Mouse (Mus musculus): ENCODE measurements around the gene Aatf. TPM values are rescaled to one million over a fixed set of nuclear protein-coding genes. Genes with fewer than 3 reads are reported as not detected.

Aatf gene
- polyA plus RNA-seq, 1 experiment: 14.6 TPM

DNA sequence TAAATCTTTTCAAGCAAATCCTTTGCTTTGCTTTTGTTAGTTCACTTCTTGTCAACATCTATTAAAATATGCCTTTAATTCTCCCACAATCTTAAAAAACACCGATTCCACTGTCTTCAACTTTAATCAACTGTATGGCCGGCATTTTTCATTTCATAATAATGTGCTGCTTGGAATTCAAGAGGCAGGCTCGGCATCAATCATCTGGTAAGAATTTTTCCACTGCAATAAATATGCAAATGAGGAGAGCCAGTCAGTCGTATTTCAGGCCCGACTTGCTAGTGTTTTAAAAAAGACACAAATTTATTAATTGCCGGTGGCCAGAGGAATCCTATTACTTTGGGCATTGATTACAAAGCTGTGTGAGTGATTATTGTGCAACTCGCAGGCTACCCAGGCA lies 31.7 kb downstream of the Aatf start:
- DNase-seq (ENCODE audit: low read depth): peak; percentile 70
- TF ChIP-seq CTCF (IDR thresholded peaks at IDR 0.05; ENCODE audit: borderline replicate concordance, extremely low read depth, insufficient read depth, insufficient read length) (no peak), POLR2A (IDR thresholded peaks at IDR 0.05; ENCODE audit: borderline replicate concordance, extremely low read depth, insufficient read depth, insufficient read length, poor library complexity, severe bottlenecking) (no peak)

DNA sequence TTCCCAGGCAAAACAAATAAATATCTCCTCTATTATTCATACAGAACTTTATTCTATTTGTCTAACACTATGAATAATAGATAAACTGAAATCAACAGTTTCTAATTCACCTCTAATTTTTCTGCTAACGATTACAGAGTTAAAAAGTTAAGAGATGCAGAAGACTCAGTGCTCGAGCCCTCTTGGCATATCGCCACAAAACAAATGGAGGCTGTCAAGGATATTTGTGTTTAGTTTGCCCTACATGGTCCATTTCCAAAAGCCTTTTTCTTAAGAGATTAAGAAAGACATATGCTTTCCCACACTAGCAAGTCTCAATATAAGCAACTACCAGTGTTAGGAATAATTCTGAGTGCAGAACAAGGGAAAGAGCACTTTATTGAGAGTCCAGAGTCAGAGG lies 32.9 kb downstream of the Aatf start:
- DNase-seq (ENCODE audit: low read depth): peak; percentile 41

DNA sequence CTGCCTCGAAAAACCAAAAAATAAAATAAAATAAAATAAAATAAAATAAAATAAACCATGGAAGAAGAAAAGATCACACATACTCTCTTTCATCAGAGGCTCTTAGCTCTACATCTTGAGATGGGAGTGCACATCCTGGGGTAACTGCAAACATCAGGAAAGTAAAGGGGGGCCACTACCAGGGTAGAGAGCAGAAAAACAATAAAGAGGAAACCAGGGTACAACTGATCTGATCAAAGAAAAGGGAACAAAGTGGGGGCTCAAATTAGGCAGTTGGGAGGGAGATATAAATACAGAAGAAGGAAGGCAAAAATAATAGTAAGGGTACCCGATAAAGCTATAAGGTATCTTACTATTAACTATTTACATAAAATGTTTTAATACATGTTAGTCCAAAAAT lies 36.7 kb downstream of the Aatf start:
- TF ChIP-seq CTCF (IDR thresholded peaks at IDR 0.05; ENCODE audit: borderline replicate concordance, extremely low read depth, insufficient read depth, insufficient read length) (no peak), POLR2A (IDR thresholded peaks at IDR 0.05; ENCODE audit: borderline replicate concordance, extremely low read depth, insufficient read depth, insufficient read length, poor library complexity, severe bottlenecking) (no peak)
- no peak for DNase-seq (ENCODE audit: low read depth)

More for the DNA sequence above, 32.9 kb downstream of the Aatf start:
- TF ChIP-seq POLR2A (IDR thresholded peaks at IDR 0.05; ENCODE audit: borderline replicate concordance, extremely low read depth, insufficient read depth, insufficient read length, poor library complexity, severe bottlenecking): no peak
- TF ChIP-seq CTCF (IDR thresholded peaks at IDR 0.05; ENCODE audit: borderline replicate concordance, extremely low read depth, insufficient read depth, insufficient read length): no peak

DNA sequence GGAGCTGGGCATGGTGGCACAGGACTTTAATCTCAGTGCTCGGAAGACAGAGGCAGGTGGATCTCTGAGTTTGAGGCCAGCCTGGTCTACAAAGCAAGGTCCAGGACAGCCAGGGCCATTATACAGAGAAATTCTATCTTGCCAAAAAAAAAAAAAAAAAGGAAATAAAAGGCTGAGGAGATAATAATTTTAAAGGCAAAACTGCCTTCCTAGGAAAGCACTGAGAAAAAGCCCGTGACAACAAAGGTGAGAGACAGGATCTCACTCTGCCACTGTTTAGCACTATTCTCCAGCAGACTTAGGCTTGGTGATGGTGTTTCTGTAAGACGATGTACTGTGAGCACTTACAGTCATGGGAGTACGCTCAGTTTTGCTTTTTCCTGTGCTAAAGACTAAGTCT lies 37.3 kb downstream of the Aatf start:
- TF ChIP-seq CTCF (IDR thresholded peaks at IDR 0.05; ENCODE audit: borderline replicate concordance, extremely low read depth, insufficient read depth, insufficient read length) (no peak), POLR2A (IDR thresholded peaks at IDR 0.05; ENCODE audit: borderline replicate concordance, extremely low read depth, insufficient read depth, insufficient read length, poor library complexity, severe bottlenecking) (no peak)
- DNase-seq (ENCODE audit: low read depth): no peak

DNA sequence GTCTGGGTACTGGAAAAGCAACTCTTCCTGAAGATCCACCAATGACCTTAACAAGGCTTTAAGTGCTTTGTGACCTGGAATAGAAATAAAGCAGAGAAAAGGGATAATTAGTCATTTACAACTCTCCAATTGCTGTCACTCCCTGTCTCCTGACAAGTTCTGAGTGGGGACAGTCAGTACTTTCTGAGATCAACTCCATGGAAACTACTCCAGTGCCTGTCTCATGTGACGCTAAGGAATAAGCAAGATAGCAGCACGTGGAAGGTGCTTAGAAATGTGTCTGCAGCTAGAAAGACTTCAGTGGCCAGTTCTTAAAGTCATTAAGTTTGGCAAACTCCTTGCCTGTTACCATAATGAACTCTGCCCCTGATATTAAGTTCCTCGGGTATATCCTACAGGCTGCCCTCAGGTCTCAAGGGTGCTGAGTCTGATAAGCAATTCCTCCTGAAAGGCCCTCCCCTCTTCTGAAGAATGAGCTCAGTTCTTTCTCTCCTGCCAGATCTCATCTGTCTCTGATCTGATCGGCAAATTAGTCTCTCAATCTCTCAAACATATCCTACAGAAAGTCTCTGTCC lies 40.1 kb downstream of the Aatf start:
- no peak for DNase-seq (ENCODE audit: low read depth)
- TF ChIP-seq CTCF (IDR thresholded peaks at IDR 0.05; ENCODE audit: borderline replicate concordance, extremely low read depth, insufficient read depth, insufficient read length) (no peak), POLR2A (IDR thresholded peaks at IDR 0.05; ENCODE audit: borderline replicate concordance, extremely low read depth, insufficient read depth, insufficient read length, poor library complexity, severe bottlenecking) (no peak)

DNA sequence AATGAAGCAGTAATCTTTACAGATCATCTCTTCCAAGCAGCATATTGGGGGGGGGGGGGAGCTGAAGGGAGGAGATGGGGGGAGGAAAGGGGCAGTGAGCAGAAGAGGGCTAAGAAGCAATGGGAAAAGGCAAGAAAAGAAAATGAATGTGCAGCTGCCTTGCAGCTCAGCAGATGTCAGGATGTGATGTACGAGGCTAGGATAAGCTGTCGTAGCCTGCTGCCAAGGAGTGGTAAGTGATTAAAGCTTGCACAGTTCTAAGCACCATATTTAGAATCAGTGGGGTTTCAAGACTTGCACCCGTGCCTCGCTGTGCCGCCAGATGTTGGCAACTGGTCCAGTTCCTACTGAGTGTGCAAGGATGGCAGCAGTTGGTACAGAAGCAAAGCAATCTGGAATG lies 48.8 kb downstream of the Aatf start:
- peak; percentile 72 for DNase-seq (ENCODE audit: low read depth)
- TF ChIP-seq POLR2A (IDR thresholded peaks at IDR 0.05; ENCODE audit: borderline replicate concordance, extremely low read depth, insufficient read depth, insufficient read length, poor library complexity, severe bottlenecking) (no peak), CTCF (IDR thresholded peaks at IDR 0.05; ENCODE audit: borderline replicate concordance, extremely low read depth, insufficient read depth, insufficient read length) (no peak)

DNA sequence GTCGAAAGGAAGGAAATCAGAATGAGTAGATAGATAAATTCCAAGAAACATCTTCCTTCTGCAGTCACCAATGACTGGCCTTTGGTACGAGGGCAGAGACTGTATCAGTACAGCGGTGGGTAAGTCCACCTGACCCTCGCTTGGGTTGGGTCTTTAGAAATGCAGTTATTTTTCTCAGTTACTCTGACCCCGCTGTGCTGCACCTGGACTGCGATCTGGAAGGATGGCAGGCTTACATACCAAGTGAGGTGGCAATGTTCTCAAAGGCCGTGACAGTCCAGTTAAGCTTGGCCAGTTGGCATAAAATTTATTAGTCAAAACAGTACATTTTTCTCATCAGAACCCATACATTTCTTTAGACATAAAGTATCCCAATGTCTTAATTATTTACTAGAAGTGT lies 59.4 kb downstream of the Aatf start:
- DNase-seq (ENCODE audit: low read depth): no peak
- no peak for TF ChIP-seq CTCF (IDR thresholded peaks at IDR 0.05; ENCODE audit: borderline replicate concordance, extremely low read depth, insufficient read depth, insufficient read length)

DNA sequence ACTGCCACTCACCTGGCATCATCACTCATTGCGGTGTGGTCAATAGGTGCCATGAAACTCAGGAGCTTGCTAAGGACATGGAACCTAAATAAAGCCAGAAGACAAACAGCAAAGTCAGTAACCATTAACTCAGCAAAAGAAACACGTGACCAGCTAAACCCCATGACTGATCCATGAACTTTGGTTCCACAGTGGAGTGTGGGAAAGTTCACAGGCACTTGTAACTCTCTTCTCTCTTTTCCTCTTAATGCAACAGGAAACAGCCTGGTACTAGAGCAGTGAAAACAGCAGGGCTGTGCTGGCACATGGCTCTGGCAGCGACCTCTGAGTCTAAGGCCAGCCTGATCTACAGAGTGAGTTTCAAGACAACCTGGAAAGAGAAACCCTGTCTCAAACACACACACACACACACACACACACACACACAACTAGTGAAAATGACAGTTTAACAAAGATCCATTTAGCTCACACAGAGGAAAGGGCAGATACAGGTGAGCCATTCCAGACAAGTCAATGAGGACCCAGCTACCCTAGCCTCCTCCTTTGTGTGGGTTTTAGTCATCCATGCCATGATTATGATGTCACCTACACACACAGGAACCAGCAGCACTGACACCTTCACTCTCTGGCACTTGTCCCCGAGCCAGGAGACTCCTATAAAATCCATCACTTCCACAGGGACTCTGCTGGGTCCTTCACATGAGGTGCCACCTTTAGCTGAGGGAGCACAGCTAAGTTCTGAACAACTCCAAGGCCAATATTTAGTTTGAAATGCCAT lies 70.6 kb downstream of the Aatf start:
- DNase-seq (ENCODE audit: low read depth): no peak
- no peak for TF ChIP-seq CTCF (IDR thresholded peaks at IDR 0.05; ENCODE audit: borderline replicate concordance, extremely low read depth, insufficient read depth, insufficient read length)
- TF ChIP-seq POLR2A (IDR thresholded peaks at IDR 0.05; ENCODE audit: borderline replicate concordance, extremely low read depth, insufficient read depth, insufficient read length, poor library complexity, severe bottlenecking): no peak

DNA sequence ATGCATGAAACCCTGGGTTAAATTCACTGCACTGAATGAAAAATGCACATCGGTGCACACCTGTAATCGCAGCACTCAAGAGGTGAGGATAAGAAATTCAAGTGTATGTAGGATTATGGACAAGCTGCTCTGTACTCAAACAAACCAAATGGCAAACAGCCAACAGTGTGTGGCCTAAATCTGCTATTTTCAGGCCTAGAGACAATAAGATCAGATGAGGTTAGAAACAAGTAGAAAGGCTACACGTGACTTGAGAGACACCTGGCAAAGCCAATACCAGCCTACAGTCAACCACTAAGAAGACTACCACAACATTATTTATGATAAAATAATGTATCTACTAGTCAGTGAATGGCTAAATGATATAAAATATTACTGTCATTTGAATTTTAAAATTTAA lies 72.9 kb downstream of the Aatf start:
- no peak for DNase-seq (ENCODE audit: low read depth)

DNA sequence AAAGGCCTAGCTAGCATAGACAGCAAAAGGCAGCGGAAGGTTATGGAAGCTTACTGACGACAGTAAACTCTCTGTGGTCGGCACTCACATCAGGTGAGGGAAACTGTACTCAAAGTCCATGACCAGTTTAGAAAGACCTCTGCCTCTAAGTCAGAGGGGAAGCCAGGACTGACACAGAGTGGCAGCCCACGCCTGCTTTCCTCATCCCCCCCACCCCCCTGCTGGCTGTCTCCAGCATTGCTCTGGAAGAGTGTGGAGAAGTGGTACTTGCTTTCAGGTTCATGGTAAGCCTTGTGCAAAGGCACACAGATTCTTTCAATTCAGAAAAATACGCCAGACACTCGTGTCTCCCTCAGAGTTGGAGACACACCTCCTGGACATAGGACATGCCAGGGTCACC lies 78.4 kb downstream of the Aatf start:
- DNase-seq (ENCODE audit: low read depth): no peak

More for the DNA sequence above, 72.9 kb downstream of the Aatf start:
- TF ChIP-seq CTCF (IDR thresholded peaks at IDR 0.05; ENCODE audit: borderline replicate concordance, extremely low read depth, insufficient read depth, insufficient read length): no peak
- TF ChIP-seq POLR2A (IDR thresholded peaks at IDR 0.05; ENCODE audit: borderline replicate concordance, extremely low read depth, insufficient read depth, insufficient read length, poor library complexity, severe bottlenecking): no peak

DNA sequence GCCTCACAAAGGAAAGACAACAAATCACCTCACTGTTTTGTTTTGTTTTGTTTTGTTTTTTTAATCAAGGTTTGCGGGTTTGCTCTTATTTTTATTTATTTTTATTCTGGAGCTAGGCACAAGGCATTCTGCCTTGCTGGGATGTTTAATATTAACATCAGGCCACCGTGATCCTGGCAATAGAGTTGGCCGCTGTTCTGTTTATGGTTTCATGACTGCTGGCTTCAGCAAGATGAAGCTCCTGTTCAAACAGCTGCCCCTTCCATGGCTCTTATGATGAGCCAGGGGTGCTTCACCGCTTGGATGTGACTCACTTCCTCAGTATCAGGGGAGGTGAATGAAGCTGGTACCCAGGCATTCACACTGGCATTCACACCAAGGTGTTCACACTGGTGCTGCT lies 83.0 kb downstream of the Aatf start:
- DNase-seq (ENCODE audit: low read depth): no peak
- no peak for TF ChIP-seq POLR2A (IDR thresholded peaks at IDR 0.05; ENCODE audit: borderline replicate concordance, extremely low read depth, insufficient read depth, insufficient read length, poor library complexity, severe bottlenecking)
- TF ChIP-seq CTCF (IDR thresholded peaks at IDR 0.05; ENCODE audit: borderline replicate concordance, extremely low read depth, insufficient read depth, insufficient read length): no peak

More for the DNA sequence above, 78.4 kb downstream of the Aatf start:
- peak; percentile 42; the same call in 1 of the 2 replicates for TF ChIP-seq CTCF (IDR thresholded peaks at IDR 0.05; ENCODE audit: borderline replicate concordance, extremely low read depth, insufficient read depth, insufficient read length)
- TF ChIP-seq POLR2A (IDR thresholded peaks at IDR 0.05; ENCODE audit: borderline replicate concordance, extremely low read depth, insufficient read depth, insufficient read length, poor library complexity, severe bottlenecking): no peak

DNA sequence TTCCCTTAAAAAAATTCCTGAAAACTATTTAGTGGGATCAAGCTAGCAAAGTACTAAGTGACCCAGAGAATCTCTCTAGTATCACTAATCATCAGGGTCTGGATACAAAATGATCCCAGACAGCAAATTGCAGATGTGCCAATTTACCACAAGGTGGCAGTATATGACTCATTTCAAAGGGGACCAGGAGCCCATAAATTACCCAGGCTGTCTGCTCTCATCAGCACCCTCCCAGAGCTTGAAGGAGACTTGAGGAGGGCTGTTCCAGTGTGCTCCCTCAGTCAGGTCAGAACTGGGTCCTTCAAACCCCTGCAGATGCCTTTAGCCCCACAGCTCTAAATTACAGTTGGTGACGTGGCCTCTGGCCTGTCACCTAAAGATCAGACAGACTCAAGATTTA lies 83.7 kb downstream of the Aatf start:
- TF ChIP-seq POLR2A (IDR thresholded peaks at IDR 0.05; ENCODE audit: borderline replicate concordance, extremely low read depth, insufficient read depth, insufficient read length, poor library complexity, severe bottlenecking) (no peak), CTCF (IDR thresholded peaks at IDR 0.05; ENCODE audit: borderline replicate concordance, extremely low read depth, insufficient read depth, insufficient read length) (peak; percentile 70; the same call in 1 of the 2 replicates)

More for the DNA sequence above, 83.7 kb downstream of the Aatf start:
- DNase-seq (ENCODE audit: low read depth): peak; percentile 91

All from brain, embryonic 14.5 days (tissue).